Mouse (Mus musculus): Measurements from ENCODE around the gene Ptpra.

DNA sequence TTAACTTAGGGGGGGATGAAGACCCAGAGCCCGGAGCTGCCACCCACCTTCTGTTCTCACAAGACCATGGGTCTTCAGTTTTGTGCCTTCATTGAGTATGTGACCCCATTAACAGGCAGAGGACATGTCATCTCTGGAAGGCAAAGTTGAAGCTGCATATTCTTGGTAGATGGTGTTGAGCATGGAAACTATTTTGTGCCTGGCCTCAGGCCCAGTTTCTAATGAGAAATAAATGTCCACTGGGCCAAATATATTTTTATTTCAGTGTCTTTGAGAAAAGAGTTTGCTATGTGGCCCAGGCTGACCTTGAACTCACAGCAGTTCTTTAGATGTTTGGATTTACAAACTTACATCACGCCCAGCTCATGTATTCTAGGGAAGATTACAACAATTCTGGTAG lies 139.7 kb downstream of the Ptpra start:
- TF ChIP-seq CTCF (IDR thresholded peaks at IDR 0.05; ENCODE audit: extremely low read depth, insufficient read depth, insufficient read length, insufficient replicate concordance) (no peak), POLR2A (IDR thresholded peaks at IDR 0.05; ENCODE audit: low read depth, low read length) (no peak)

Measured in spleen, adult 2 months (tissue).